Mouse (Mus musculus) layer of hippocampus, adult 9-10 months (tissue): ENCODE measurements around the gene Sh3glb2.

Source experiments
- DNase-seq: peaks from one replicate; pipeline ENCODE4 v3.0.0; 2022; ENCODE audit warnings: low spot score

Gene Sh3glb2

DNA sequence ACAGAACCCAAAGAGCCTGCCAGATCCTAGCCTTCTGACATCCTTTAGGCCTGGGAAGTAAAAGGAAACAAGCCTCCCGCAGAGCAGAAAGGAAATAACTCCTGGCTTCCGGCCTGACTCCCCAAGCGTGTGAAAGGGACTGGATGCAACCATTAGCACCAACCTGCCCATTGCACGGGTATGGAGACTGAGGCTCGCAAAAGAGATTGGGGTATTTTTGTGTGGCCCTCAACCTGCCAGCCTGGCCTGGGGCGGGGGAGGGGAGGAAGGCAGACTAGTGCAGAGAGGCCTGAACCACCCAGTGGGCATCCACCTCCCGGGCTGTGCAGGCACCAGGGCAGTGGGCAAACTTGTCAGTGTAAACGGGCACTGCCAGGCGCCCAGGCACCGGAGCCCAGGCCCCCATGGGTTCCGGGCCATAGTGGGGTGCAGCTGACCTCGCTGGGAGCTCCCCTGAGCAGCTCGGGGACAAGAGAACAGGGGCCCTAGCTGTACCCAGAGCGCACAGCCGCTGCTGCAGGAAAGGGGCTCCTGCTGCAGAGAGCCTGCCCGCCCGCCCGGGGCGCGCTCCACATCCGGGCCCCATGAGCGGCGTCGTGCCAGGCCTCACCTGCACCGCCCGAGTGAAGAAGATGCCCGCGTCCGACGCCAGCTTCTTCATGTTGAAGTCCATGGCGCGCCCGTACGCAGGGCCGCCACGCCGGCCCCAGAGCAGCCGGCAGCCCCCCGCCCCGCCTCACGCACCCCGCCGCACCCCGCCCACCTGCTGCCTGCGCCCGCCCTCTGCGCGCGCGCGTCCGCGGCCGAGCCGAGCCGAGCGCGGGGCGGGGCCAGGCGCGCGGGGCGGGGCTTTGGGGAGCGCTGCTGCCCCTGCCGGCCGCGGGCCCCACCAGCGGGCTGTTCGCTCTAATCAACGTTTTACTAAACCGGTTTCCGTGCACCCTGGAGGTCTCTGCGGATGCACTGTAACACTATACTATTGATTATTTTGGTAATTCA is at the start of gene Sh3glb2:
TSS of gene Sh3glb2 (minus strand) at position 805 of the 999 bp plus-strand sequence.
- no peak for DNase-seq

GRCm38 (mm10) chr2:30408452-30409100 is 49.4 kb upstream of the Sh3glb2 start:
- no peak for DNase-seq

DNA sequence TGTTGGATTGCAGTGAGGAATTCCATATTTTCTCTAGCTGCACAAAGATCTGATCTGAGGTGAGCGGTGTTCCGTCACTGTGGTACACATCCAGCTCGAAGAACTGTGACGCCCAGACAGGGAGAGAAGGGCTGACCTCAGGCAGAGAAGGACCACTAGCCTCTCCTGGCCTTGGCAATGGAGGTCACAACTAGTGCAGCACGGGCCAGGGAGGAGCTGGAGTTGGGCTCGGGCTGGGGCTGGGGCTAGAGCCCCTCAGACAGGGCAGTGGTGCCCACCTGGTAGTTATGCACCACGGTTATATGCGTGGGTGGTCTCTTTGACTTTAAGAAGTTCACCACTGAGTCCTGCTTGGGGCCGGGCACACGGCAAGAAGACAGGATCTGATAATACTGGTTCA is 48.6 kb upstream of the Sh3glb2 start:
- no peak for DNase-seq

- DNase-seq: no peak
Observed at GRCm38 (mm10) chr2:30407221-30407620, 48.1 kb upstream of the Sh3glb2 start.

- no peak for DNase-seq
Observed at GRCm38 (mm10) chr2:30403870-30404269, 44.7 kb upstream of the Sh3glb2 start.

DNA sequence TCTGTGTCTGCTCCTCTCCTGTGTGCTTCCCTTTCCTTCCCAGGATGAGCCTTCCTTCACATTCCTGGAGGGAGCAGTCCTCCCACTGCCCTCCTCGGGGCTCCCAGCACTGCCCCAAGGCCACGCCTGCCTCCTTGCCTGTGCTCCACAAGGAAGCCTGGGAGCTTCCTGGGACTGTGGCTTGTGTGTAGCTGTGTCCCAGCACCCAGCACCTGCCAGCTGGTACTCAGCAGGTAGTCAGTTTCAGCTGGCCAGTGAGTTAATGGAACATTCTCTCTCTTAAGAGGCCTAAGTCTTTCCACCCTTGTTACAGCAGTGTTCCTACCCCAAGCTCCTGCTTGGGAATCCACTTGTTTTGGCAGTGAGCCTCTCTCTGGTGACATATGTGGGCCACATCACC is 43.7 kb upstream of the Sh3glb2 start:
- no peak for DNase-seq

GRCm38 (mm10) chr2:30402351-30402826 is 43.3 kb upstream of the Sh3glb2 start:
- DNase-seq: no peak

GRCm38 (mm10) chr2:30401581-30401980 is 42.4 kb upstream of the Sh3glb2 start:
- DNase-seq: no peak

DNA sequence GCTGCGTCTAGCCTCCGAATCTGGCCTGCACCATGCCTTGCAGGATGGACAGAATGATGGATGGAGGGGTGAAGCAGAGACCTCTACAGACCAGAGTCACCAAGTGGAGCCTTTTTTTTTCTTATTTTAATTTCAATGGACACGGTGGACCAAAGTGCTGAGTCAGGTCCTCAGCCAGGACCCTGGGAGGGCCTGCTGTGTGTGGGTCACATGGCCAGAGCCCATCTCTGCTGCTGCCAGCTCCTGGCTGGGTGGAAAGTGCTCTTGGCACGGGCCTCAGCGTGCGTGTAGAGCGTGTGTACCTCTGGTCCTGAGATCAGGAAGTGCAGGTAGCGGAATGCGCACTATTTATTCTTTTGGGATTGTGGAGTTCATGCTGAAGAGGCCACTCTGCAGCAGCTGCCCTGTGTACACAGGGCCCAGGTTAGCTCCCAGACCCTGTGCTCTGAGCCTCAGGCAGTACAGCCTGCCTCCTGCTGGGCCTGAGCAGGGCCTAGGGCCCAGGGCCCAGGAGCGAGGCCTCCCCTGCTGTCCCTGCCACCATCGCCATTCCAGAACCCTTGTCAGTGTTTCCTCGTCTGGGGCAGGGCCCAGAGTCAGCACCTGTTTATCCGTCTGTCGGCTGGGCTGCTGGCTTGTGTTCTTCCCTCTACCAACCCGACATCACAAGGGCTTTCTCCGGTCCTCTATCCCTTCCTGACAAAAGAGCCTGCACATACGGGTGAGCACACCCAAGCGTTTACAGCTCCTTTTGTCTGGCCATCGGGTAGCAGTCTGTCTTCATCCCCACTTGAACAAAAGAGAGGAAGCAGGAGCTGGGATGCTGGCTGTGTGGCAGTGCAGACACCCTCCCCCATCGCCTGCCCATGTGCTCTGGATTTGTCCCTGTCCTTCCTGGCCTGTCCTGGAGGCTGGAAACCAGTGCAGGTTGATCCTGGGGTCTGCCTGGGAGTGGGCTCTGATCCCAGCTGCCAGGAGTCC is 40.3 kb upstream of the Sh3glb2 start:
- no peak for DNase-seq

DNA sequence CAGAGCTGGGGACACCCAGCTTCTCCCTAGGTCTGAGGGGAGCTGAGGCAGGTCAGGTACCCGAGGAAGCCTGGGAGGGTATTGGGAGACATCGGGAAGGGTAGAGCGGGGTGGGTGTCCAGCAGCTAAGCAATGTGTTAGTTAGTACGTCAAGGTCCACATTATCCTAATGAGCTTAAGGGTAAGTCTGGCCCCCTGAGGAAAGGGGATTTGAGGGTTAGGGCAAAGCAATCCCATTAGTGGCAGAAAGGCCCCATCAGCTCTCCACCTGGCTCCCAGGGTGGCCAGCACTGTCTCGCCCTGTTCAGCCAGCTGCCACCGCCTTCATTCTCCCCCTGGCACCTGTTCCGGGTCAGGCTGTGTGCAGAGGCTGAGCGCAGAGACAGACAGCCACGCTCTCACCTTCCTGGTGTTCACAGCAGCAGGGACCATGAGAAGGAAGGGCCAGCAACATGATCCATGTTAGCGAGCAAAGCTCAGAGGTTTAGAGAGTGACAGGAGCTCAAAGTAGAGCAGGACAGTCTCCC is 38.9 kb upstream of the Sh3glb2 start:
- no peak for DNase-seq

GRCm38 (mm10) chr2:30396246-30396645 is 37.1 kb upstream of the Sh3glb2 start:
- DNase-seq: no peak

DNA sequence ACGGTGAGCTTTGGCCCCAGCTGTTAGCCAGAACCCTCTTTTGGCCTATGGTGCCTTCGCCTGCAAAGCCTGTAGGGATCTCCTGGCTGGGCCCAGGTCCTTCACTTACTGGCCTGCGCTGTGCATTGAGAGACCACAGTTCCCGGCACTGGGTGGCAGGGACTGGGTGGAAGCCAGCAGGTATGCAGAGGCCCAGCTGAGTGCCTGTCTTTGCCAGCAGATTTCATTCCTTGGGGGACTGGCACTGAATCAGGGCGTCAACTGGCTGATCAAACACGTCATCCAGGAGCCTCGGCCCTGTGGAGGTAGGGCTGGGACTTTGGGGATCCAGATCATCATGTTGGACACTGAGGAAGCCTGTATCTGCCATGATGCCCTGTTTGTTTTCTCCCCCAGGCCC is 36.6 kb upstream of the Sh3glb2 start:
- DNase-seq: no peak

GRCm38 (mm10) chr2:30393370-30393656 is 34.2 kb upstream of the Sh3glb2 start:
- DNase-seq: no peak

- DNase-seq: no peak
Observed at GRCm38 (mm10) chr2:30392577-30393369, 33.6 kb upstream of the Sh3glb2 start.

DNA sequence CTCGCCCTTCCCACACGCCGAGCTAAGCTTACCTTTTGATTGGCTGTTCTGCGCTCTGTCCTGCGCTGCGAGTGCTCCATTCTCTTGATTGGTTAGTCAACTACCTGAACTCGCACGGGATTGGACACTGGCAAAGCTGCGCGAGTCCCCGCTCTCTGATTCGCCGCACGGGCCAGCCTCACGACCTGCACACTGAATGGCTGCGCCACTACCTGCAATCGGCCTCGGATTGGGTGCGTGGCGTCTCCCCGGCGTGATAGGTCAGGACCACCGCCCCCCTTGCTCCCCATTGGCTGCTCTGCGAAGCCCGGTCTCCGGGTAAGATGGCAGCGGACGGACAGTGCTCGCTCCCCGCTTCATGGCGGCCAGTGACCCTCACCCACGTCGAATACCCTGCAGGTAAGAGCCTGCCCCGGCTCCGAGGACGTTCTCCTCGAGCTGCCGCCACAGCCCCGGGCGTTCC is 33.0 kb upstream of the Sh3glb2 start, which contains the start of gene Dolpp1:
TSS of gene Dolpp1 (plus strand) at position 141 of the 463 bp plus-strand sequence.
- DNase-seq: peak; percentile 96

GRCm38 (mm10) chr2:30389000-30389399 is 29.9 kb upstream of the Sh3glb2 start:
- DNase-seq: no peak

DNA sequence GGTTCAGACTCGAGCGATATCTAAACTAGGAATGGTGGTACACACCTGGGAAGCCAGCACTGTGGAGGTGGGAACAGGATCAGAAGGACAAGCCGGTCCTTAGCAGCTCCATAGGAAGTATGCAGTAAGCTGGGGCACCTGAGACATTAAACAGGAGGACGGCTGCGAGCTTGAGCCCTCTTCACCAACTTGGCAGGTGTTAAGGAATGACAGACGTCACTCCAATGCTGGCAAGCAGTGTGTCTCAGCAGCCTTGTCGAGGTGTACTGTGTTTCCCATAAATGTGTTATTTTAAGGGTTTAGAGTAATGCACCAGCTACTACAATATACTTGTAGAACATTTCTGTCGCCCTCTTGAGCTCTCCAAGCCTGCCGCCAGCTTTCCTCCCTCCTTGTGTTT is 27.8 kb upstream of the Sh3glb2 start:
- DNase-seq: no peak

DNA sequence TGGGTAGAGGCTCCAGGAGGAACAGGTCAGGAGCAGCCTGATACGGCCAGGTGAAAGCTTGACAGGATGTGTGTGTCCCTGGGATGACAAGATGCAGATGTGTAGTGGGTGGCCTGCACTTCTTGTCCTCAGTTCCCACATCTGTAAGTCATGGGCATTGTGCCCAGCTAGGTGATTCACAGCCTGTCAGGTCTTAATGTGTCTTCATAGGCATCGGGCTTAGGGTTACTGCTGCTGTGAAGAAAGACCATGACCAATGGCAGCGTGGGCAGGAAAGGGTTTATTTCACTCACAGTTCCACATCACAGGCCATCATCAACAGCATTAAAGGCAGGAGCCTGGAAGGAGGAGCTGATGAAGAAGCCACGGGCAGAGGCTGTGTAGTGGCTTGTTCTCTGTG is 26.5 kb upstream of the Sh3glb2 start:
- DNase-seq: no peak

- DNase-seq: no peak
Observed at GRCm38 (mm10) chr2:30384814-30385213, 25.7 kb upstream of the Sh3glb2 start.

DNA sequence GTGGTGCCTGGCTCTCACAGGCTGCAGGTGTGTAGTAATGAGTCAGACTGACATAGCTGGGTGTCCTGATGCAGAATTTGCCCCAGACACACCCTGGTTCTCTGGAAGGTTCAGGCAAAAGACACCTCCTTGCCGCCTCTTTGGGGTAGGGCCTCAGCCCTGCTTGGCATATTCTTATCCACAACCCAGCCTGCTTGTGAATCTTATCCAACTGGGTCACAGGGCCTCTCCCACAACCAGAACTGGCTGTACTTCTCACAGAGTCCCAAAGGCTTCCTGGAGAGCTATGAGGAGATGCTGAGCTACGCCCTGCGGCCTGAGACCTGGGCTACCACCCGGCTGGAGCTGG is 22.2 kb upstream of the Sh3glb2 start:
- DNase-seq: no peak
